Mouse (Mus musculus): ENCODE measurements around the gene Ssu72.

DNA sequence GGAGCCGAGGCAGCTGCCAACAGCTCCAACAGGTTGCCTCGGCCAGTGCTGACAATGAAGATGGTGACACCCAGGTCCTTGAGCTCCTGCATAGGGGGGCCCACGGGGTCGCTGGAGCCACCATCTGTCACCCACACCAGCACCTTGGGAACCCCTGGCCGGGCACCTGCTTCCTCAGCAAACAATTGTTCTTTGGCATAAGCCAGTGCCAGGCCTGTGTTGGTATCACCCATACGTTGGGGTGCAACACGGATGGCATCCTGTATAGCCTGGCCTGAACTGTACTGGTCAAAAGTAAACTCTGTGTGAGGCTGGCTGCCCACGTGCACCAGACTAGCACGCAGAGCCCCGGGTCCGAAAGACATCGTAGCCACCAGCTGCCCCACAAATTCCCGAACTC is 68.2 kb downstream of the Ssu72 start:
- TF ChIP-seq GATA1 (IDR thresholded peaks at IDR 0.05; ENCODE audit: borderline replicate concordance, low read length): no peak
- TF ChIP-seq FLI1 (IDR thresholded peaks at IDR 0.05; ENCODE audit: low read length): no peak
